Mouse (Mus musculus) lung, postnatal 4 days (tissue): ENCODE results near the gene Hydin.
"Not testable (repeated sequence)": the region's sequence is repeated elsewhere in the genome, so short reads cannot be mapped to it uniquely, and the experiment has no call there.

Experiments used
- DNase-seq, 2 experiments: peaks; one replicate each; pipeline ENCODE4 v3.0.0; 2021

The Hydin gene

GRCm38 (mm10) chr8:110530008-110530762 lies 263.4 kb downstream of the Hydin start:
- no peak for DNase-seq

GRCm38 (mm10) chr8:110533781-110534180 lies 267.0 kb downstream of the Hydin start:
- no peak for DNase-seq

GRCm38 (mm10) chr8:110537849-110538248 lies 271.1 kb downstream of the Hydin start:
- no peak for DNase-seq

- DNase-seq: no peak
Observed at GRCm38 (mm10) chr8:110550343-110550742, 283.6 kb downstream of the Hydin start.

GRCm38 (mm10) chr8:110552111-110552510 lies 285.3 kb downstream of the Hydin start:
- DNase-seq: not testable (repeated sequence)

GRCm38 (mm10) chr8:110592641-110593040 lies 325.9 kb downstream of the Hydin start:
- DNase-seq: no peak

- no peak for DNase-seq
Observed at GRCm38 (mm10) chr8:110594164-110594563, 327.4 kb downstream of the Hydin start.

GRCm38 (mm10) chr8:110604556-110604955 lies 337.8 kb downstream of the Hydin start:
- DNase-seq: peak in 1 of 2 experiments; percentile 26

- no peak for DNase-seq
Observed at GRCm38 (mm10) chr8:110605401-110606015, 338.7 kb downstream of the Hydin start.

- DNase-seq: no peak
Observed at GRCm38 (mm10) chr8:110615730-110616129, 349.0 kb downstream of the Hydin start.

GRCm38 (mm10) chr8:110617801-110618358 lies 351.1 kb downstream of the Hydin start:
- DNase-seq: no peak

GRCm38 (mm10) chr8:110618391-110619207 lies 351.8 kb downstream of the Hydin start, which contains the start of gene Vac14:
Gene Vac14 (plus strand): TSS chr8:110618585.
- peak; percentile 97 to 98 for DNase-seq

GRCm38 (mm10) chr8:110619208-110619574 lies 352.4 kb downstream of the Hydin start:
- DNase-seq: peak in 1 of 2 experiments; percentile 19

- no peak for DNase-seq
Observed at GRCm38 (mm10) chr8:110619919-110620318, 353.1 kb downstream of the Hydin start.

- no peak for DNase-seq
Observed at GRCm38 (mm10) chr8:110626431-110626830, 359.7 kb downstream of the Hydin start.

GRCm38 (mm10) chr8:110629245-110630063 lies 362.7 kb downstream of the Hydin start:
- DNase-seq: peak; percentile 50 to 66

GRCm38 (mm10) chr8:110630079-110630478 lies 363.3 kb downstream of the Hydin start:
- DNase-seq: no peak

- DNase-seq: peak; percentile 65 to 73
Observed at GRCm38 (mm10) chr8:110630571-110631071, 363.8 kb downstream of the Hydin start.

- no peak for DNase-seq
Observed at GRCm38 (mm10) chr8:110631201-110631600, 364.4 kb downstream of the Hydin start.

GRCm38 (mm10) chr8:110633814-110634213 lies 367.0 kb downstream of the Hydin start:
- no peak for DNase-seq

- DNase-seq: peak in 1 of 2 experiments; percentile 41
Observed at GRCm38 (mm10) chr8:110636182-110636581, 369.4 kb downstream of the Hydin start.

- DNase-seq: no peak
Observed at GRCm38 (mm10) chr8:110642331-110642730, 375.6 kb downstream of the Hydin start.
